Mouse (Mus musculus): ENCODE results near the gene Abl2.
A peak's percentile ranks its signal among the peaks of the same experiment; 100 is the strongest.
"Not testable (repeated sequence)": the region's sequence is repeated elsewhere in the genome, so short reads cannot be mapped to it uniquely, and the experiment has no call there.

Abl2 gene

DNA sequence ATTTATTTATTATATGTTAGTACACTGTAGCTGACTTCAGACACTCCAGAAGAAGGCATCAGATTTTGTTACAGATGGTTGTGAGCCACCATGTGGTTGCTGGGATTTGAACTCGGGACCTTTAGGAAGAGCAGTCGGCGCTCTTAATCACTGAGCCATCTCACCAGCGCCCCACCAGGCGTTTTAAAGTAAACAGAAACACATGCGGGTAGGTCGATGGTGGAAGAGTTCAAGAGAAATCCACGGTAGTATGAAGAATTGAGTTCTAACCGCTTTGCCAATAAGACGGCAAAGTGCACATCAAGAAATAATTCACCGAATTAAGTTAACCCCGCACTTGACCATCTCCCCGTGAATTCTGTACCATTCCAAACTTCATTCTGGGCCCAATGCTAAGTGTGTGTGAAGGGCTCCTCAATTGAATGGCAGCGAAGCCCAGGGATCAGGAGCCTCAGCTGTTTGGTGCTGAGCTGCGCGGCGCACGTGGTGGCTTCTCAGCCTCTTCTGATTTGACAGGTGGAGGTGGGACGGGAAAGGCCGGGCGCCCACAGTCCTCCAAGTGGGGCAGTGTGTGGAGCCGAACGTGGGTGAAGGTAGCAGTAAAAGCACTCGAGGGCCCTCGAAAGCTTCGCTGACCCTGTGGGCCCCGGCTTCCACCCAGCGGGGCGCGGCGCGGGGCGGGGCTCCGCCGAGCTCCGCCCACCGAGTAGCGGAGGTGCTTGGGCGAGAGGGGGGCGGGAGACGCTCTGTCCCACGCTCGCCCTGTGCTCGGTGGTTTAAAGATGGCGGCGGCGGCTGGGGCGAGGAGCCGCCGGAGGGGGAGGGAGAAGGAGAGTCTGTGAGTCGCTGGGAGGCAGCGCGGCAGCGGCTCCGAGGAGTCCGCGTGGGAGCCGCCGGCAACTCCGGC lies at the start of gene Abl2:
TSS of gene Abl2 (plus strand) at position 763 of the 907 bp plus-strand sequence.
- DNase-seq (ENCODE audit: low read depth, low spot score): peak; percentile 79

DNA sequence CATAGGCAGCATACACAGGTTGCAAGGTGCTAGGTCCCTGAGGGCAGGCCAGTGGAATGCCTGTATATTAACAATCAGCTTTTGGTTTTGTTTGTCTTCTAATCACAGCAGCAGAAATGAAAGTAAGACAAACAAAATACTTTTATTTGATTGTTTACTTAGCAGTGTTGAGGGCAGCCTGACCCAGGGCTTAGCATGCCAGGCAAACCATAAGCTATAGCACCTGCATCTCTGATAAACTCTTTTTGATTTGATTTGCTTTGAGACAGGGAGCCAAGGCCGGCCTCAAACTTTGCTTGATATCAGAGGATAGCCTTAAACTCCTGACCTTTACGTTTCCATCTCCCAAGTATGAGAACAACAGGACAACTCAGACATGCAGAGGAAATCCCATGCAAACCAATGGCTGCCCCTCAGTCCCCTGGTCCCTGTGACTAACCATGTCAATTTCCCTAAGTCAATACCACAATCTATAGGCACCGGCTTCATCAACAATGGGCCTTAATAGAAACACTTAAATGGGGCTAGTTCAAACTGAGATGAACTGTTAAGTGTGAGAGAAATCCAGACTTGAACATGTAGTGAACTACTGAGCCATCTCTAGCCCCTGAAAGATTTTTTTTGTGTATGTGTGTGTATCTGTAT lies 38.3 kb upstream of the Abl2 start:
- no peak for DNase-seq (ENCODE audit: low read depth, low spot score)

DNA sequence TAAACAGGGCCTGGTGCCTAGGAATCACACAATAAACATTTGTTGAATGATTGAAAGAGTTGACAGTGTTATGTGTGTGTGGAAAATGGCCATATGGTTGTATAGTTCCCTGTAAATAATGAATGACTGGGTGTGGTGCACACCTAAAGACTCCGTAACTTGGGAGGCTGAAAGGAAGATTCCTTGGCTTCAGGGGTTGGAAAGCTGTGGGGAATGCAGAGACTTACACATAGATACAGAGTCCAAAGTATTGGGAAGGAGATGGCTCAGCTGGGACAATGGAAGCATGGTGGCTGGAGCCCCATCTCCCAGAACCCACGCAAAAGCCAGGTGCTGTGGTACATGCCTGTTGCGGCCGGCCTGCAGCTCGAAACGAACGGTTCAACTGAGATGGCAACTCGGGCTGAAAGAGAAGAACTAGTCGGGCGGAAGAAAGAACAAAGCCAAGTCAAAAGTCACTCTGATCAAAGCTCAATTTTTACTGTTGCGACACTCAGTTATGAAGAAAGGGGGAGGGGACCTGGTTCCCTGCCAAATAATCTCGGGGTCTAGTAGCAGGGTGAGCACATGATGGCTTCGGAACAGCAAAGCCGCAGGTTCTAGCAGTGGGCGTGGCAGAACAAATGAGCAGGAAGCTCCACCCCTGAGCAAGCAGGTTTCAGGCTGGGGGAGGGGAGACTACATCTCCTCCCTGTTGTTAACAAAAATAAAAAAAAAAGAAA lies 36.6 kb upstream of the Abl2 start:
- no peak for DNase-seq (ENCODE audit: low read depth, low spot score)

DNA sequence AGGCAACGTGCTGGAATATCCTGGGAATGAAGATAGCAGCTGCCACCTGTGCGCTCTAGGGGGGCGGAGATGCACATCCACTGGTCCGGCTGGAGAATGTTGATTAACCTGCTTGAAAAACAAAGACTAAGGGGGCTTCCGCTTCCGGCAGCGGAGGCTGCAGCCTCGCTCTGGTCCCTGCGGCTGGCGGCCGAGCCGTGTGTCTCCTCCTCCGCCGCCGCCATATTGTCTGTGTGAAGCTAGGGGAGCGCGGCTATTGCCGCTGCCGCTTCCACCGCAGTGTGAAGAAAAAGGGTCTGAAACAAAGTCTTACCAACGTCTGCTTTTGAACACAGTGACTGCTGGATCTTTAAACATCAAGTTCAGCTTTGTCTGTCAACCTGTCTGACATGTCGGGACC lies 34.7 kb upstream of the Abl2 start, which contains the start of gene Gm10031:
TSS of gene Gm10031 (plus strand) at position 171 of the 400 bp plus-strand sequence.
- DNase-seq (ENCODE audit: low read depth, low spot score): not testable (repeated sequence)

DNA sequence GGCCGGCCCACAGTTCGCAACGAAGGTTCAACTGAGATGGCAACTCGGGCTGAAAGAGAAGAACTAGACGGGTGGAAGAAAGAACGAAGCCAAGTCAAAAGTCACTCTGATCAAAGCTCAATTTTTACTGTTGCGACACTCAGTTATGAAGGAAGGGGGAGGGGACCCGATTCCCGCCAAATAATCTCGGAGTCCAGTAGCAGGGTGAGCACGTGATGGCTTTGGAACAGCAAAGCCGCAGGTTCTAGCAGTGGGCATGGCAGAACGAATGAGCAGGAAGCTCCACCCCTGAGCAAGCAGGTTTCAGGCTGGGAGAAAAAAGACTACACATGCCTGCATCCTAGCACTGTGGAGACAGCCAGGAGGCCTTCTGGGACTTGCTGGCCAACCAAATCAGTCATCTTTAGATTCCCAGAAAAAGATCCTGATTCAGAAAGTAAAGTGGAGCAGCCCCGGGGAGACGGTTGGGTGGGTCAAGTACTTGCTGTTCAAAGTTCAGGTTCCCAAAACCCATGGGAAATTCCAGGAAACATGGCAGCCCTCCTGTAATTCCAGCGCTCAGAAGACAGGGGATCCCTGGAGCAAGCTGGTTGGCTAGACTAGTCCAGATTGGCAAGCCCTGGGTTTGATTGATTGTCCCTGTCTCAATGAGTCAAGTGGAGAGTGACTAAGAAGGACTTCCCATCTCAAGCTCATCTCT lies 26.0 kb upstream of the Abl2 start:
- not testable (repeated sequence) for DNase-seq (ENCODE audit: low read depth, low spot score)

DNA sequence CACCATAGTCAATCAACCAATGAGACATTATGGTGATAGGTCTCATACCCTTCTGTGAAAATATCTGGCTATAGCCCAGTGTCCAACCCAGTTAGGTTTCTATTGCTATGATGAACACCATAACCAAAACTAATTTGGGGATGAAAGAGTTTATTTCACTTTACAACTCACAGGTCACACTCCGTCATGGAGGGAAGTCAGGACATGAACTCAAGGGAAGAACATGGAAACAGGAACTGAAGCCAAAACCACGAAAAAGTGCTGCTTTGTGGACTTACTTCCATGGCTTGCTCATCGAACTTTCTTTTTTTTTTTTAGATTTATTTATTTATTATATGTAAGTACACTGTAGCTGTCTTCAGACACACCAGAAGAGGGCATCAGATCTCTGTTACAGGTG lies 25.1 kb upstream of the Abl2 start:
- no peak for DNase-seq (ENCODE audit: low read depth, low spot score)

DNA sequence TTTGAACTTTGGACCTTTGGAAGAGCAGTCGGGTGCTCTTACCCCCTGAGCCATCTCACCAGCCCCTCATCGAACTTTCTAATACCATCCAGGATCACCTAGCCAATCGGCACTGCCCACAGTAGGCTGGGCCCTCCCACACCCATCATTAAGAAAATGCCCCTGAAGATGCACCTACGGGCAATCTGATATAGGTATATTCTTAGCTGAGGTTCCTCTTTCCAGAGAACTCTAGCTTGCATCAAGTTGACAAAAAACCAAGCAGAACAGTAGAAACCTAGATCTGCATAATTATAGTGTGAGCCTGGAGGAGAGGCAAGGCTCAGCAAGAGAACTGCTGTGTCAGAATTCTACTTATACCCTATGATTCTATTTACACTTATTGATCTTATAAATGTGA lies 24.7 kb upstream of the Abl2 start:
- DNase-seq (ENCODE audit: low read depth, low spot score): no peak

DNA sequence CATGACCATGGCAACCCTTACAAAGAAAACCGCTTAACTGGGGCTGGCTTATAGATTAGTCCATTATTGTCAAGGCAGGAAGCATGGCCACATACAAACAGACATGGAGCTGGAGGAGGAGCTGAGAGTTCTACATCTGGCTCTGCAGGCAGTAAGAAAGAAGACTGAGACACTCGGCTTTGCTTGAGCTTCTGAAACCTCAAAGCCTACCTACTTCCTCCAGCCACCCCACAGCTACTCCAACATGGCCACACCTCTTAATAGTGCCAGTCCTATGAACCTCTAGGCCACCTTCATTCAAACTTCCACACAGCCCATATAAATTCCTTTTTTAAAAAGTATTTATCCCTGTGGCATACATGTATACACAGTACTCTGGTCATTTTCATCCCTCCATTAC lies 21.6 kb upstream of the Abl2 start:
- no peak for DNase-seq (ENCODE audit: low read depth, low spot score)

DNA sequence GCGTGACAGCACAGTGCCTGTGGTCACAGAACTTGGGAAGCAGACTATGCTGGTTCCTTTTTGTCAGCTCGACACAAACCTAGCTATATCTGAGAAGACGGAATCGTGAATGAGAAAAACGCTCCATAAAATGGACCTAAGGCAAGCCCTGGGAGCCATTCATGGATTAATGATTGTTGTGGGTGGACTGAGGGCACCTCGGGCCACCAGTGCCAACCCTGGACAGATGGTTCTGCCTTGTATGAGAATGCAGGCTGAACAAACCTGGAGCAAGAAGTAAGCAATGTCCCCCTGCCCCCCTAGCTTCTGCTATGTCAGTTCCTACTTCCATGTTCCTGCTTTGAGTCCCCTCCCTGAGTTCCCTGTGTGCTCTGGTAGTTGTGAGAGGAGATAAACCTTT lies 20.9 kb upstream of the Abl2 start:
- DNase-seq (ENCODE audit: low read depth, low spot score): no peak

DNA sequence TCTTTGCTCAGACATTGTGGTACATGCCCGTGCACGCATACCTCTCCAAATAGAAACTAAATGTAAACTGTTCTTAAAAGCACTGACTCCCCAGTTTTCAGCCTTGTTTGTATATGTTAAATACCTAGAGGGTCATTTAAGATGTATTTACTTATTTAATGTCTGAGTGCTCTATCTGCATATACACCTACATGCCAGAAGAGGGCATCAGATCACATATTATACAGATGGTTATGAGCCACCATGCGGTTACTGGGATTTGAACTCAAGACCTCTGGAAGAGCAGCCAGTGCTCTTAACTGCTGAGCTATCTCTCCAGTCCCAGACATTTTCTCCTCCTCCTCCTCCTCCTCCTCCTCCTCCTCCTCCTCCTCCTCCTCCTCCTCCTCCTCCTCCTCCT lies 20.2 kb upstream of the Abl2 start:
- no peak for DNase-seq (ENCODE audit: low read depth, low spot score)

DNA sequence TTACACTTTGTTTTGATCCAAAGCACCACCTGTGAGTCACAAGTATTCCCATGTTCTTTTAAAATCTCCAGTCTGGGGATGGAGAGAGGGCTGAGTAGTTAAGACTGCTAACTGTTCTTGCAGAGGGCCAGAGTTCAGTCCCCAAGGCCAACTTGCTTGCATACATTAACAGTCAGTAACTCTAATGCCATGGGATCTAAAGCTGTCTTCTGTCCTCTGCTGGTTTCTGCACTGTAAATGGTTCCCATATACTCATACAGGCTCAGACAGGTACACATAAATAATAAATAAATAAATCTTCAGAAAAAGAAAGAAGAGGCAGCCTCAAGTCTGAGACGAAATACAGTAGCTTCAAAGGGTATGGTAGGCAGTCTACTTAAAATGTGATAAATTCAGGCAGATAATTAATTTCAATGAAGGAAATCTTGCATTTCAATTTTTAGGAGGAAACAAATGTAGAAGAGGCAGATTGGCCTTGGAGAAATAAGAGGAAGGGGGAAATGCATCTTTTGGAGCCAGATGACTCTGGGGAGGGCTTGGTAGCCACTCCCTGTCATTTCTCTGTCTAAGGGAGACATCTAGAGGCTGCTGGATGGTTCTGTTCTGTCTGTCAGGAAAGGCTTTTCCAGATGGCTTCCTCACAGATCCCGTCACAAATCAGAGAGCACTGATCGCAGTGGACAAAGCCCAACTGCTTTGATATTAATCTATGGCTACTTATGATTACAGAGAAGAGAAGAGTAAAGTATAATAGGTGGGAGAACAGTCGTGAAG lies 18.6 kb upstream of the Abl2 start:
- DNase-seq (ENCODE audit: low read depth, low spot score): no peak

DNA sequence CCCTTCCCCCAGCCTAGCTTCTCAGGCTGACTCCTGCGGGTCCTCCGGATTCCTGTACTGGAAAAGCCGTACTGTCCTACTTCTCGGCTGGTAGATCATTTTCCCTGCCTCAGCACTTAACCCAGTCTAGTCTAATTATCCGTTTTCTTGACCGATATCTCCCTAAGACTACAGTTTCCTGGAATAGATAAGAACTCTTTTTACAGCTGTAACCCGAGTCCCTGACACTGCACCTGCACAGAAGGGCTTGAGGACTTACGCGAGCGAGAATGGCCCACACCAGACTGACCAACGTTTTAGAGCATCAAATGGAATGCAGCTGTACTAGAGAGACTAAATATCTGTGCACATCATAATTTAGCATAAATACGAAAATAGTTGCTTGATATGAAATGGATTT lies 14.6 kb upstream of the Abl2 start:
- no peak for DNase-seq (ENCODE audit: low read depth, low spot score)

DNA sequence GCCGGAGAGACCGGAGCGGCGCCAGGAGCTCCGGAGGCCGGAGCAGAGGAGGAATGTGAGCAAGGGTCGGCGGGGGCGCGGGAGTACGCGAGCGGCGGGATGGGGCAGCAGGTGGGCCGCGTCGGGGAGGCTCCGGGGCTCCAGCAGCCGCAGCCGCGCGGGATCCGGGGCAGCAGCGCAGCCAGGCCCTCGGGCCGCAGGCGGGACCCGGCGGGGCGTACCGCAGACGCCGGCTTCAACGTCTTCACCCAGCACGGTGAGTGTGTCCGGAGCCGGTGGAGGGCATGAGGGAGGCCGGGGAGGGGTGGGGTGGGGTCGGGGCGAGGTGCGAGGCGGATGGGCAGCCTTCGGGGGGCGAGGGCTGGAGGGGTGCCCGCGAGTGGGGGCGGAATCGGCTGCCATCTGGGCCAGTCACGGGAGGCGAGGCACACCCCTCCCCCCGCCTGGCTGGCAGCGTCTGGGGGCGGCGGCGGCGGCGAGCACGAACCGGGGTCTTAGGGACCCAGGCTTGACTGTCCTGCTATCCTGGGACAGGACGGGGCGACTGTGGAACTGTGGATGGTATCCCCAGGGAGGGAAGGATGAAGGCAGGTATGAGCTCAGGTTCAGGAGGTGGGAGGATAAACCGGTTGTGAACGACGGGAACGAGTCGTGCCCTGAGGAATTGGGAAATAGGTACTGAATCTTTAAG lies 509 bp downstream of the Abl2 start:
- peak; percentile 17 for DNase-seq (ENCODE audit: low read depth, low spot score)

DNA sequence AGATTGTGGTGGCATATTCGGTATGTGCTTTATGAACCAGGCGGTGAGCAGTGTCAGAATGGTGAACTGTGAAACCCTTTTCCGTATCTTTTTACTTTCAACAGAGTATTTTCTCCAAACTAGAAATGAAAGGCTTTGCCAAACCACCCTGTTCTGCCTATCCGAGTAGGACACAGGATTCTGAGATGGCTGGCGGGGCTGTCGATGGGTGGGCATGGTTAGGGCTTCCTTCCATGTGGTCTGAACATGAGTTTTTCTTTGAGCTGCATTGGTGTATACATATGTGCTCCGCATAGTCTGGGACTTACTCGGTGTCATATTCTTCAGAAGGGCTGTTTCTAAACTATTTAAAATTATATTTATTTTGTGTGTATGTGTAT lies 1.0 kb downstream of the Abl2 start:
- DNase-seq (ENCODE audit: low read depth, low spot score): no peak

DNA sequence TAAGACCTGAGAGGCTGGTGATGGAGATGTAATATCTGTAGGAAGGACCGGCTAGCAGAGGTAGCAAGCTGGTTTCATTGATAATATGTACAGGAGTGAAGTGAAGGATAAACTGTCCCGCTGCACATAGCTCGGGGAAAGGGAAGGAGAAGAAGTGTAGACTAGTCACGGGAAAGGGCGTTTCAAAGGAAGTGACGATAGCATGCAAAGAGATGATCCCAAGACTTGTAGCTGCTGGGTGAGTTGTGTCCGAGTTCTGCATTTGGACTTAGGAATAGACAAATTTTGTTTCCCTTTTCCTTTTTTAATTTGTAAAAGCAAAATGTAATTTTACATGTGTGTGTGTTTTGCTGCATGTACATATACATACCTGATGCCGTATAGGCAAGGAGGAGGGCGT lies 1.9 kb downstream of the Abl2 start:
- DNase-seq (ENCODE audit: low read depth, low spot score): no peak

DNA sequence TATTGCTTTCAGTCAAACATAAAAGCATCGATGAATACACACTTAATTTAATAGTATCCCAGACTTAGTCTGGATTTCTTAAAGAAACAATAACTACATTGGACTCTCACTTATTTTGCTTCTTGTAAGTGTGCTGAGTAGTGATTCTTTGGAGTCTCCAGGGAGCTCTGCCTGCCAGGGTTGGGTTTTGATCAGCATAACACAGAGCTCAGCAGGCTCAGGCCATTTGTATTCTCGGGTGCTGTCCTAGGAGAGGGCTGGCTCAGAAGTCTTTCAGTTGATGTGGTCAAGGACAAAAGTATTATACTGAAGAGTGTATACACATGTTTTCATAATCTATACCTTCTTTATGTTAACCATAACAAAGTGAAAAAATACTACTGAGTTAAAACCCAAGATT lies 6.7 kb downstream of the Abl2 start:
- DNase-seq (ENCODE audit: low read depth, low spot score): no peak

DNA sequence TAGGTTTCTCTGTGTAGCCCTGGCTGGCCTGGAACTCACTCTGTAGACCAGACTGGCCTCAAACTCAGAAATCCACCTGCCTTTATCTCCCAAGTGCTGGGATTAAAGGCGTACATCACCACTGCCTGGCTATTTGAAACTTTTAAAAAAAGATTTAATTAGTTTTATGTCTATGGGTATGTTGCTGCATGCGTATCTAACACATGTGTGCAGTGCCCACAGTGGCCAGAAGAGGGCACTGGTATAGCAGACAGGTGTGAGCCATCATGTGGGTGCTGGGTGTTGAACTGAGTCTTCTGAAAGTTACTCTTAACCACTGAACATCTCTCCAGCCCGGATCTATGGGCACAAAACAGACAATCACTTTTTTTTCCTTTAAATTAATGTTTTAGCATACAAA lies 7.5 kb downstream of the Abl2 start:
- DNase-seq (ENCODE audit: low read depth, low spot score): no peak

DNA sequence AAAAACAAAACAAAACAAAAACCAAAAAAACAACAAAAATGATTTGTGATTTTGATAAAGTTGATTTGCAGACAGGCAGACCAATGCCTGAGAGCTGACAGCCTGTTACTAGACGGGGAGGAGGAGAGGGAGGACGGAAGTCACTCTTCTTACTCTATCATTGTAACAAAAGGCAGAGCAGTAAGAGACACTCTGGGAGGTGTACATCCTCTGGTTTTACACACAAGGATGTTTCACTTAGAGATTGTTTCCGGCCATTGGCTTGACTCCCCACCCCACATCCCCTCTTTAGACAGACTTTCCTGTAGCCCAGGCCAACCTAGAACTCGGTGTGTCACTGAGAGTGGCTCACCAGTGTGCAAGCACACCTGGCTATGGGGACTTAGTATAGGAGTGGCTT lies 11.0 kb downstream of the Abl2 start:
- no peak for DNase-seq (ENCODE audit: low read depth, low spot score)

DNA sequence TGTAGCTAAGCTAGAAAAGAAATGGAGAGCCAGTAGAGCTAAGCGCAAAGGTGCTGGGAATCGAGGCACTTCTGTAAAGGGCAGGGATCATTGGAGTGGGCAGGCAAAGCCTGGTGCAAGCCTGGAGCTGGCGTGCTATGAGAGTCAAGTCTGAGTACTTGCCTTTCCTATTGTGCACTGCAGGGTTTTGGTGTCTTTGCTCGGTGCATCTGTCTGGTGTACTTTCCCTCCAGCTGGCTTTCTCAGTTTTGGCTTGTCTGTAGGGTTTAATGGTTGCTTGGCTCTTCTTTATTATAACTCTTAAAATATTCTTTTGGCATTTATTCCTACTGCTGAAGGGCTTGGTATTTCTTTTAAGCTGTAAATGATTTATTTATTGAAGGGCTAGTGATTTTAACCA lies 14.4 kb downstream of the Abl2 start:
- no peak for DNase-seq (ENCODE audit: low read depth, low spot score)

DNA sequence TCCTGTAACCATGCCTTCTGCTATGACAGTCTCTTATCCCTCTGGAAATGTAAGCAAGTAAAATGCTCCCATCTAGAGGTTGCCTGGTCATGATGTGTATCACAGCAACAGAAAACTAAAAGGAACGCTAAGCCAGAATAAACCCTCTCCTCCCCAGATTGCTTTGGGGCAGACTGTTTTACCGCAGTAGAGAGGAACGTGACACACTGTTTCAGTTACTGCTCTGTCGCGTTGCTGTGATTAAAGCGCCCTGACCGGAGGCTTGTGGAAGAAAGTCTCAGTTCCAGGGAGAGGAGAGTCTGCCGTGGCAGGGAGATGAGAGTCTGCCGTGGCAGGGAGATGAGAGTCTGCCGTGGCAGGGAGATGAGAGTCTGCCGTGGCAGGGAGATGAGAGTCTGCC lies 22.6 kb downstream of the Abl2 start:
- DNase-seq (ENCODE audit: low read depth, low spot score): no peak

DNA sequence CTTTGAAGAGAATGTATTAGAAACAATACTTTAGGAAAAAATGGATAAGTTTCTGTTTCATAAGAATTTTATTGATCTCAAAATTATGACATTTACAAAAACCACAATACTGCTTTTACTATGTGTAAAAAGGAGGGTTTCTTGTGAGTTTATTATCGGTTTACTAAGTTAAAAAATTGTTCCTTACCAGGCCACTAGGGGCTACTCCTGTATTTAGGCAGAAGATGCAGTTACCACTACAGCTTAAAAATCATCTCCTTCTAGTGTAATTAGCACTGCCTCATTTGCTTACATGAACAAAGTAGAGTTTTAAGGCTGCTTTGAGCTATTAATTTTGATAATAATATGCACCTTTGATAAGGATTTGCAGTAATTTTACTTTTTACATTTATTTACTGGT lies 25.6 kb downstream of the Abl2 start:
- no peak for DNase-seq (ENCODE audit: low read depth, low spot score)
